Mouse (Mus musculus) right cerebral cortex, postnatal 25 days (tissue): ENCODE data around the gene Spock1.

Source experiments
- DNase-seq: peaks from one replicate; pipeline ENCODE4 v3.0.0; 2022

Spock1 gene

GRCm38 (mm10) chr13:57857016-57857415, 51.1 kb downstream of the Spock1 start:
- no peak for DNase-seq

GRCm38 (mm10) chr13:57856311-57856853, 51.8 kb downstream of the Spock1 start:
- DNase-seq = no peak

DNA sequence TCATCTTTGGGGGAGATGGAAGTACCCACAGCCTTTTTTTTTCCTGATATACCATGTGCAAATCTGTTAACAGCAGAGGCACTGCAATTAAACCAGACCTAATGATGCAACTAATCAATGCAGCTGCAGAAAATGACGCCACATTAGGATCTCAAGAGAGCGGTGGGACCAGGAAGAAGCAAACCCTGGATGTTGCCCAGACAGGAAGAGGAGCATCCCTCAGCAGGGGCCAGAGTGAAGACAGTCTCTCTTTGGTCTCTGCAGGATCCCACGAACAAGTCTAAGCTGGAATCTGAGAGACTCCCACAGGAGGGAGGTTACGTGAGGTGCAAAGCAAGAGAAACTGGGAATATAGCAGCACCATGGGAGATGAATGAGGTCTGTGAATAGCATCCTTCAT, 52.4 kb downstream of the Spock1 start:
- DNase-seq = no peak

DNA sequence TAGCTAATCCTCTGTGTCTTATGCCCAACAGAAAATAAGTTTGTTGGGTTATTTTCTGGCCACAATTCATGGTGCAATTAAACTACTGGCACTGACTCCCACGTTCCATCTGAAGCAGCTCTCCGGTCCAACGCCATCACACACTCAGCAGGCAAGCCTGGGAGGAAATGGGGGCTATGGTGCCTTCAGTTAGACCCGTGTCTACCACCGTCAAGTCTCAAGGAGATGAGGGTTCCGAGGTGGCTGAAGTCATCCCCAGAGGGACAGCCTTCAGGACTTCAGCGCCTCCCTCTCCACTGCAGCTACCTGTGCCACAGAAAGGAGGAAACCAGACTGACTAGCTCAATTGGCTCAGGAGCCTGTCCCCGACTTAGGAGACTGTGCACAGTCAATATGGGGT, 53.7 kb downstream of the Spock1 start:
- no peak for DNase-seq

DNA sequence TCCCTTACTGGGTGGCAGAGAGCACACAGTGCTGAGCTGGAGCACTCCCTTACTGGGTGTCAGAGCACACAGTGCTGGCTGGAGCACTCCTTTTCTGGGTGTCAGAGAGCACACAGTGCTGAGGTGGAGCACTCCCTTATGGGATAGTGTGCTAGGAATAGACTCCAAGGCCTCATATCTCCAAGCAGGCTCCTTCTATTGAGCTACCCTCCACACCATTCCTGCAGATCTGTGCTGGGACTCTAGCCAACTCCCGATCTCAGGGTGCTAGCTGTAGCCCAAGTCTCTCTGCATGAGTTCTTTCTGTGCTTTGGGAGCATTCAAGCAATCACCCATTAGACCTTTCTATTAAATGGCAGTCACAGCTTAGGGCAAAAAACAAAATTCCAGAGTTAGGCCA, 54.5 kb downstream of the Spock1 start:
- no peak for DNase-seq

- no peak for DNase-seq
These were observed 55.0 kb downstream of the Spock1 start for GRCm38 (mm10) chr13:57853156-57853555.

GRCm38 (mm10) chr13:57848931-57849330, 59.2 kb downstream of the Spock1 start:
- no peak for DNase-seq

- DNase-seq = no peak
These were observed 61.0 kb downstream of the Spock1 start for GRCm38 (mm10) chr13:57847101-57847500.

DNA sequence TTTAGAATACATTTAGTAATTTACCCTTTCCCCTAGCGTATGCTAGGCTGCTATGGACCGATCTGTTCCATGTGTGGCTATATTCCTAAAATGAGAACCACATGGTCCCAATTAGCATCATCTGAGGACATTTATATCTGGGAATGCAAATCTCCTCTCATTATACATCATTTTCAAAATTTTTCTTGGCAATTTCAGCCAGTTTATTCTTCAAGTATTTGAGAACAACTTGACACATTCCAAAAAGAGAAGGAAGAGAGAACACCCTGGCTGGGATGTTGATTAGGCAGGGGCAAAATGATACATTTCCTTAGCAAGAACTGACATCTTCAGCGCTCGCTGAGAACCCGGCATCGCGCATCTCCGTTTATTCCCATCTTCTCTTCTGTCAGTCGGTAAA, 61.7 kb downstream of the Spock1 start:
- no peak for DNase-seq

DNA sequence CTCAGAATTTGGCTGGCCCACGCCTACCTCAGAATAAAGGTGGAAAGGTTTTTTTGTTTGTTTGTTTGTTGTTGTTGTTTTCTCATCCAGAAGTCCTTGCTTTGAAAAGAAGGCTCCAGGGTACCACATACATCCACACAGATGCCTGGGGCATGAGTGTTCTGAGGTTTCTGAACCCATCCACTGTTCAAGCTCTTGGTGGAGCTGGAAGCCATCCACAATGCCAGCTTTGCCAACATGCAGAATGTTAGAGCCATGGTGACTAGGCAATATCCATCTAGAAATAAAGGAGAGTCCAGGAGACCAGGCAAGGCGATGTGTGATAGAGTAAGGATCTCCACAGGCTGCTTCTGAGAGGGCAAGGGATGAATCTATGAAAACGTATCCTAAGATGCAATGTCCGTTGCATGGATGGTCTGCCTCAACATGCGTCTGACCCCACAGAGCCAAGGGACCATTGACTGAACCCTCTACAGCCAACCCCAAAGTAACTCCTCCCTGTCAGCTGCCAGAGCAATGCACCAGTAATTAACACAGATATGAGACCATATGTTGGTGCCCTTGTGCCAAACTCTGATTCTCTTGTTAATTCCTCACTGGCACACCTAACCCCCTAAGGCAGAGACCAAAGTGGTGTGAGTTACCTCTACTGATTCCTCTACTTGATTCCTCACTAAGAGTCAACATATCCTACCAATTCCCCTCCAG, 66.8 kb downstream of the Spock1 start:
- no peak for DNase-seq

GRCm38 (mm10) chr13:57837691-57838437, 70.3 kb downstream of the Spock1 start:
- DNase-seq = peak; percentile 52

GRCm38 (mm10) chr13:57831374-57832163, 76.6 kb downstream of the Spock1 start:
- DNase-seq = no peak

- no peak for DNase-seq
These were observed 77.2 kb downstream of the Spock1 start for GRCm38 (mm10) chr13:57830896-57831295.

- no peak for DNase-seq
These were observed 78.0 kb downstream of the Spock1 start for GRCm38 (mm10) chr13:57830091-57830490.

DNA sequence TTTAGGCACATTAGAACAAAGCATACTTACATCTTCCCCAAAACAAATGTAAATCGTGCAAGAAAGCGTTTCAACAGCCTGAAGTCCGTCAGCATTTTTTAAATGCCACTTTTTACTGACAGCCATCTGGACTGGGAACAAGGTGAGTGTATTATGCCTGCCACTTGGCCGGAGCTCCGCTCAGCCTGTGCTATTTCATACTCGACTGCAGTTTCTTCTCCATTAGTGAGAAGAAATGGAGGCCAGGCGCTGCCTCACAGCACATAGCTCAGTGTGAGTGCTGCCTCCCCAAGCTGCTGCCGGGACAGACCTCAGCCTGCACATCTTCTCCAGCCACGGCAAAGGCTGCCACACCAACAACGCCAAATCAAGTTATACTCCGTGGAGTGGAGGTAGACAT, 91.9 kb downstream of the Spock1 start:
- no peak for DNase-seq

DNA sequence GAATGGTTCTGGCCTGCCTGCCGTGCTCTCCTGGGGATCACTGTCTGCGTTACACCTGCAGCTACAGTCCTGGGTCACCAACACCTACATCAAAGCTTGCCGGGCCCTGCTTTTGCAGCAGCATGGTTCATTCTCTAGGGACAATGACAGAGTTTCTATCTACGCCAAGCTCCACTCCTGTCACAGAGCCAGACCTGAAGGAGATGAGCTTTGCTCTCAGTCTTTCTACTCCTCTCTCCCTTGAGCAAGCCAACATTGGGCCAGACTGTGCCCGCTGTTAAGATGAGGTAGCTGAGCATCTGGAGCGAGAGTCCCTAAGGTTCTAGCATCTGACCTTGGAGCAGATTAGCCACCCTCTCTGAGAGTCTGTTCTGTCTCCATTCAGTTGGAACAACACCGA, 95.5 kb downstream of the Spock1 start:
- no peak for DNase-seq

GRCm38 (mm10) chr13:57811253-57811652, 96.9 kb downstream of the Spock1 start:
- DNase-seq = no peak

- no peak for DNase-seq
These were observed 97.3 kb downstream of the Spock1 start for GRCm38 (mm10) chr13:57810816-57811215.

GRCm38 (mm10) chr13:57810083-57810482, 98.0 kb downstream of the Spock1 start:
- no peak for DNase-seq

DNA sequence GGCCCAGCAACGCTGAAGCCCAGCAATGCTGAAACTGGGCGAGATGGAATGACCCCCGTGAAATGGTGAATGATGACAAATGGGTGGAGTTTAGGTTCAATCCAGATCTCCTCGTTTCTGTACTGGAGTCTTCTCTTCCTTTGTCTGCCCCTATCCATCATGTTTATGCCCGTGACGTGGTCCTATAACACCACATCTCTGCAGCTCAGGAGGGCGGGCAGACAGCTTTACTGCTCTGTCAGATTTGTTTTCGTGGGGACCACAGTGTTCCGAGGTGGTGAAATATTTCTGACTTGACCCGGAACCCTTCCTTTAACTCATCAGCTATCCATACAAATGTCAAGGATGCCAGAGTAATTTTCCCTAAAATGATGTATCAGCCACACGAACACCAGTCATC, 98.5 kb downstream of the Spock1 start:
- no peak for DNase-seq

- no peak for DNase-seq
These were observed 101.3 kb downstream of the Spock1 start for GRCm38 (mm10) chr13:57806816-57807215.

- DNase-seq = no peak
These were observed 101.8 kb downstream of the Spock1 start for GRCm38 (mm10) chr13:57806301-57806700.

- no peak for DNase-seq
These were observed 109.5 kb downstream of the Spock1 start for GRCm38 (mm10) chr13:57798633-57799032.
